Mouse (Mus musculus) small intestine, adult 2 months (tissue): ENCODE data around the gene Patl1.

Experiments used
- CTCF ChIP-seq: fragments of 200-500 bp; IDR thresholded peaks from 2 replicates; pipeline ENCODE4 v1.5.1; 2012; ENCODE audit warnings: low read depth, mild to moderate bottlenecking, control low read depth, inconsistent platforms, low read length, moderate library complexity, mixed read lengths; ENCODE audit not compliant: insufficient replicate concordance, insufficient read length; ENCODE audit errors: extremely low read depth
- POLR2A ChIP-seq: fragments of 200-500 bp; IDR thresholded peaks from 2 replicates; pipeline ENCODE4 v1.6.1; 2012; ENCODE audit warnings: low read depth, mild to moderate bottlenecking, control low read depth, inconsistent platforms, low read length, moderate library complexity

DNA sequence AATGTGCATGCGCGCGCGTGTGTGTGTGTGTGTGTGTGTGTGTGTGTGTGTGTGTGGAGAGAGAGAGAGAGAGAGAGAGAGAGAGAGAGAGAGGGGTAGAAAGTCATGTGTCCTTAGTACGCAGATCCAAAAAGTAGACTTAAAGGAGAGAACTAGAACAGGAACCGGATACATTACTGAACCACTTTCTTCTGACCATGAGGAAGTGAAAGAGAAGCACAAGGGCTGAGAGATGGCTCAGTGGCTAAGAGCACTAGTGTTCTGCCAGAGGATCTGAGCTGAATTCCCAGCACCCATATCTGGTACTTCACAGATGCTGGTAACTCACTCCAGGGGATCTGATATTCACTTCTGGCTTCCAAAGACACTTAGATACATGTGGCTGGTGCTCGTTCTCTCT, 77.1 kb downstream of the Patl1 start:
- TF ChIP-seq CTCF (no peak), POLR2A (no peak)
